Mouse (Mus musculus): ENCODE measurements around the gene Gstp3.

DNA sequence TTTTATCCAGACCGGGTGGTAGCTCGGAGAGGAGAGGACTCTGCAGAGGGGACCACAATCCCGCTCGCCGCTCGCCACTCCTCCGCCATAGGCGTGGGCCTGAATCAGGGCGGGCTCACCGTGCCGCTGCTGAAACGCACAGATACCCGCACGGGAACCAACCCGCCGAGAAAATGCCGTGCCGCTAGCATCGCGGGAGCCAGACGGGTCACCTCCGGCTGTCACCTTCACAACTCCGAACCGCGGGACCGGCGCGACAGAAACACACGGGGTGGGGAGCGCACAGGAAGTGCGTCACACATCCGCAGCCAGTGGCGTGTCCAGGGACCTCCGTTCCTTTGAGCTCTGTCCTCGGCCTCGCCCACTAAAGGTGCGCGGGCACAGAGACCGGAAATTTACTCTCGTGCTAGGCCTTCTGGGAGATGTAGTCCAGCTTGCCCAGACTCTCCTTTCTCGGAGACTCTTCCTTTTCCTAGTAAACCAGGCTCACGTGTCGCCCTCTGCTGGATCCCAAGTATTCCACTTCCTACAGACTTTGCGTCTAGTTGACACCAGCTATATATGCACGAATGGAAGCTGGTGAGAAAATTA lies 46.8 kb downstream of the Gstp3 start, which contains the start of gene Ndufv1:
- TF ChIP-seq CTCF (IDR thresholded peaks at IDR 0.05; ENCODE audit: borderline replicate concordance, control insufficient read depth, extremely low read depth, insufficient read depth, low read length, poor library complexity) (peak; percentile 44; the same call in 1 of the 2 replicates), POLR2A (IDR thresholded peaks at IDR 0.05; ENCODE audit: control insufficient read depth, extremely low read depth, insufficient read depth, low read length, poor library complexity) (peak; percentile 73)

Measured in thymus, adult 2 months (tissue).